Mouse (Mus musculus) adipose tissue, adult 10 weeks (tissue): Measurements from ENCODE around the gene Mzf1. TPM values are rescaled to one million over a fixed set of nuclear protein-coding genes. Genes with fewer than 3 reads are reported as not detected.

ENCODE experiments used
- polyA plus RNA-seq: library from polyadenylated mRNA; stranded (reverse); fragments of 350-450 nt; fragmentation: Illumina TruSeq; extraction: RNeasy Lipid Tissue Mini Kit (QIAGEN cat#74804); gene quantifications from one replicate; pipeline ENCODE4 v1.2.3, GENCODE M21; 2014; ENCODE audit warnings: low read depth, low replicate concordance

Gene Mzf1
- 3.6 TPM for polyA plus RNA-seq

DNA sequence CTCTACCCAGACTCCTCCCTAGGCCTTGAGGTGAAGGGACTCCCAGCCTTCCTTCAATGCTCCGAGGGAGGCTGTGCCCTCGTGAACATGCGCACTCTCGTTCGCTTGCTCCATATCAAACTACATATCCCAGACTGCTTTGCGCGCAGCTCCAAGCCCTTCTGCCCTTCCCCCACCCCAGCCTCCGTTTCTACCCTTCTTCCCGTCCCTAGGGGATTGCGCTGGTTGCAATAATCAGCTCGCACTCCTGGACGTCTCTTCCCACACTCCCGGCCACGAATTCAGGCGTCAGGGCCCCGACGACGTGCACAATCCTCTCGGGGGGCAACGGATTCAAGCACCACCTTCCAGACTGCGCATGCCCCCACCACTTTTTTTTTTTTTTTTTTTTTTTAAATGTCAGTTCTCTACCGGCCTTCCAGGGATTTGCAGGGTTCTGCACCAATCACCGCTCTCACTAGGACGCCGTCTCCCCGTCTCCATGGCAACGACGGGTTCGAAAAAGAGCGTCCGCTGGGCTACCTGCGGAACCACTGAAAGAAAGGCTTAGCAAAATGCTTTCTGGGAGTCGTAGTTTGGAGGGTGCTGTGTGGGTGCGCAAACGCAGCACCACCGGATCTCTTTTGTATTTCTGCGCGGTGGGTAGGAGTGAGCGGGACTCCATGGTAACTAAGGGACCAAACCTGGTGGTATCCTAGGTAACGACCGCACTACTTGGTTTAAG is at the start of gene Mzf1:
Gene Mzf1, minus strand, starts transcription at position 478 of the 724 bp plus-strand sequence.

GRCm38 (mm10) chr7:13095073-13095472 is 40.5 kb upstream of the Mzf1 start, which contains the start of gene Vmn1r85:
Gene Vmn1r85 (minus strand): TSS chr7:13095173.

DNA sequence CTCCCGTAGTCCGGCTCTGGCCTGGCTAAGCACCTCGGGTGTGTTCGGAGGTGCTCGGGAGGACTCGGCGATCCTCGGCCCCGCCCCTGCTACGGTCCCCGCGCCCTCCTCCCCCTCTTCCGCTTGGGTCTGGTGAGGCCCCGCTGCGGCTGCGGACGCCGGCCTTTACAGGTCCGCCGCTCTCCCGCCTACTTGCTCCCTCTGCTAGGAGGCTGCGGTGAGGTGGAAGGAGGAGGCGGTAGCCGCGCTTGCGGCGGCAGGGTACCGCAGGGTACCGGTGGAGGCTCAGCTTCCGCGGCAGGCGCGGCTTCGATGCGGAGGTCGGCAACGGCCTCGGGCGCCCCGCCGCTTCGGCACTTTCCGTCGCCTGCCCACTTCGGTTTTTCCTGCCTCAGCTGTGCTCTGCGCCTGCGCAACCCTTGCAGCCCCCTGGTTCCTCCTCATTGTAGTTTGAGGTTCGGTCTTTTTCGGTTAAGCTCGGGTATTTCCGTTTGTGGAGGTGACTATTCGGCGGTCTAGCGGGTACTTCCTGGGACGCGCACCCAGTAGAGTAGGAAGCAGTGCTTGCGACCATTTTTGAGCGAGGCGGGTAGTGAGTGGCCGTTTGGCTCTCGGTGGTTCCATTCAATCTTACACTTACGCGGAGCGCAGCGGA is 16.5 kb downstream of the Mzf1 start, which contains the start of gene Ube2m:
Gene Ube2m, minus strand, starts transcription at position 375 of the 655 bp plus-strand sequence.

DNA sequence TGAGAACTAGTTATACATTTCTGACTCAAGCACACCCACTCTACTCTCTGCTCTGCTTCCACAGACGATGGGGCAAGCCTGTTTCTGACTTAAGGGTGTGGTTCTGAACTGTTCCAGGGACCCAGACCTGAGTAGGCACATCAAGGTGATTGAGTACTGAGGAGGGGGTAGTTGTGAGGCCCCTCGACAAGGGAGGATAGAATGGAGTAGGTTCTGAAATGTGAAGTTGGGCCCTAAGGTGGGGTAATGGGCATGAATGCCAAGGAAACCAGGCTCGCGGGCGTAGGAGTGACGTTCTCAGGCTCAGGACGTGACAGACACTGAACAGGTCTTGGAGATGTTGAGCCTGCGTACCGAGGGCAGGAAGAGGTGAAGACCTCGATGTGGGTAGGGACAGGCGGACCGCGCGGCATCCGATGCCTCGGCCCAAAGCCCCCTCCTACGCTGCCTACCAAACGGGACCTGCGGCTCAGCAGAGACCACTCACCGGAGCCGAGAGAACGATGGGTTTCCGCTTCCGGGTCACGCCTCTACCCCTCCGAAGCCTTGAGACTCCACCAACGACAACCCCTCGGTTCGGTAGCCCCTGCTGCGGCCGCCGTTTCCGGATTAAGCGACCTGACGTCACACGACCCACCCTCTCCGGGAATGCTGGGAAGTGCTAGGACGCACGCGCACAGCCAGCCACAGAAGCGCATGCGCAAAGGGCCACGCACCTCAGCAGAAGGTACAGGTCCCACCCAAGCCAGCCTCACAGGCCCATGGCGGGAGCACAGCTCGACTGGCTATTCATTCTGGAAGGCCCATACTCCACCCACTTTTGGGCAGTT is 20.2 kb downstream of the Mzf1 start, which contains the start of gene Chmp2a:
Gene Chmp2a, minus strand, starts transcription at position 660 of the 830 bp plus-strand sequence.

GRCm38 (mm10) chr7:13010005-13010908 is 44.3 kb downstream of the Mzf1 start, which contains the start of gene Zbtb45:
Gene Zbtb45 (minus strand): TSS chr7:13010034.

GRCm38 (mm10) chr7:12998851-12999250 is 55.7 kb downstream of the Mzf1 start, which contains the start of gene Trim28:
Gene Trim28 (plus strand): TSS chr7:12999114.

GRCm38 (mm10) chr7:12998053-12998452 is 56.5 kb downstream of the Mzf1 start, which contains the start of gene Slc27a5:
Gene Slc27a5 (minus strand): TSS chr7:12998192.

Other genes with a start within 250 kb of the Mzf1 start
- 10.0 TPM for gene Zfp329, start 235.9 kb downstream of the Mzf1 start, polyA plus RNA-seq
- gene Zfp110, start 220.0 kb downstream of the Mzf1 start, polyA plus RNA-seq, result 29.2 TPM
- 3.2 TPM for gene Zfp128, start 173.6 kb downstream of the Mzf1 start, polyA plus RNA-seq
- 9.7 TPM for gene Zscan22, start 156.9 kb downstream of the Mzf1 start, polyA plus RNA-seq
- gene Rps5, start 132.5 kb downstream of the Mzf1 start, polyA plus RNA-seq, result 1,193 TPM
- 2.3 TPM for gene Rnf225, start 127.3 kb downstream of the Mzf1 start, polyA plus RNA-seq
- gene Zfp324, start 88.9 kb downstream of the Mzf1 start, polyA plus RNA-seq, result 6.8 TPM
- 9.2 TPM for gene Zfp446, start 76.9 kb downstream of the Mzf1 start, polyA plus RNA-seq
- gene Slc27a5, start 56.6 kb downstream of the Mzf1 start, polyA plus RNA-seq, result not detected
- 177 TPM for gene Trim28, start 55.6 kb downstream of the Mzf1 start, polyA plus RNA-seq
- 11.0 TPM for gene Zbtb45, start 44.7 kb downstream of the Mzf1 start, polyA plus RNA-seq
- gene Chmp2a, start 20.0 kb downstream of the Mzf1 start, polyA plus RNA-seq, result 207 TPM
- 155 TPM for gene Ube2m, start 16.5 kb downstream of the Mzf1 start, polyA plus RNA-seq
- not detected for gene Vmn1r85, start 40.4 kb upstream of the Mzf1 start, polyA plus RNA-seq
- not detected for gene Vmn1r86, start 65.2 kb upstream of the Mzf1 start, polyA plus RNA-seq
- not detected for gene Vmn1r87, start 85.4 kb upstream of the Mzf1 start, polyA plus RNA-seq
- not detected for gene Vmn1r88, start 104.8 kb upstream of the Mzf1 start, polyA plus RNA-seq
- gene Vmn1r89, start 158.3 kb upstream of the Mzf1 start, polyA plus RNA-seq, result not detected
- 9.8 TPM for gene Lig1, start 222.5 kb upstream of the Mzf1 start, polyA plus RNA-seq
- gene Zswim9, start 224.0 kb upstream of the Mzf1 start, polyA plus RNA-seq, result 7.6 TPM